Mouse (Mus musculus) G1E (cell line): ENCODE data around the gene Cog5. TPM values are rescaled to one million over a fixed set of nuclear protein-coding genes. Genes with fewer than 3 reads are reported as not detected.

Experiments used
- ATAC-seq: 2 replicates; pipeline ENCODE4 v1.8.0; 2016; ENCODE audit warnings: mild to moderate bottlenecking; ENCODE audit not compliant: insufficient number of reproducible peaks, poor library complexity, low FRiP score, severe bottlenecking; ENCODE audit errors: extremely low read depth
- DNase-seq: peaks from one replicate; pipeline ENCODE4 v3.0.0; 2012; ENCODE audit warnings: low spot score
- H3K27me3 ChIP-seq: 2 replicates; pipeline ENCODE4 v1.6.1; 2012; ENCODE audit warnings: mild to moderate bottlenecking, low read length, inconsistent platforms; ENCODE audit not compliant: insufficient read depth
- H3K36me3 ChIP-seq: replicated peaks from 2 replicates; pipeline ENCODE3; 2012; ENCODE audit warnings: mild to moderate bottlenecking, inconsistent platforms
- H3K4me1 ChIP-seq: 2 replicates; pipeline ENCODE4 v1.6.1; 2012; ENCODE audit warnings: low read depth, low read length, inconsistent platforms, mixed read lengths; ENCODE audit not compliant: insufficient read depth
- H3K4me3 ChIP-seq: 2 replicates; pipeline ENCODE4 v1.5.1; 2012; ENCODE audit warnings: low read depth, mild to moderate bottlenecking, inconsistent platforms, low read length, moderate library complexity, mixed read lengths
- H3K9me3 ChIP-seq: replicated peaks from 2 replicates; pipeline ENCODE4 v1.6.1; 2012; ENCODE audit warnings: inconsistent platforms
- CTCF ChIP-seq: IDR thresholded peaks from 2 replicates; pipeline ENCODE4 v1.5.1; 2012; ENCODE audit warnings: low read depth, low read length, inconsistent platforms, mixed read lengths
- GATA1 ChIP-seq: IDR thresholded peaks from 2 replicates; pipeline ENCODE4 v1.6.1; 2012; ENCODE audit warnings: borderline replicate concordance, low read length, inconsistent platforms, mixed read lengths
- GATA2 ChIP-seq: IDR thresholded peaks from 2 replicates; pipeline ENCODE4 v1.6.1; 2012; ENCODE audit warnings: low read depth, low read length, inconsistent platforms, borderline replicate concordance
- POLR2AphosphoS5 ChIP-seq: IDR thresholded peaks from 2 replicates; pipeline ENCODE4 v1.6.1; 2012; ENCODE audit warnings: low read depth, low read length, inconsistent platforms; ENCODE audit not compliant: insufficient replicate concordance
- TAL1 ChIP-seq: conservative IDR thresholded peaks from 2 replicates; pipeline ENCODE4 v1.6.1; 2012; ENCODE audit warnings: low read depth, low read length, inconsistent platforms, mixed read lengths
- polyA plus RNA-seq: library from polyadenylated mRNA; stranded (reverse); fragments of >175 nt; gene quantifications from 2 replicates; pipeline ENCODE4 v1.2.3, GENCODE M21; 2012
- total RNA-seq, 2 experiments: library from RNA; stranded (forward) in 1 of 2; stranded (reverse) in 1 of 2; fragments of 200-1000 nt in 1 of 2; fragments of >200 nt in 1 of 2; fragmentation: Nextera tagmentation in 1 of 2; gene quantifications; 2 replicates each; pipeline ENCODE4 v1.2.3; 2014 to 2017

Gene Cog5
- total and polyA plus RNA-seq, 3 experiments: 4.7 to 142 (median 101) TPM

DNA sequence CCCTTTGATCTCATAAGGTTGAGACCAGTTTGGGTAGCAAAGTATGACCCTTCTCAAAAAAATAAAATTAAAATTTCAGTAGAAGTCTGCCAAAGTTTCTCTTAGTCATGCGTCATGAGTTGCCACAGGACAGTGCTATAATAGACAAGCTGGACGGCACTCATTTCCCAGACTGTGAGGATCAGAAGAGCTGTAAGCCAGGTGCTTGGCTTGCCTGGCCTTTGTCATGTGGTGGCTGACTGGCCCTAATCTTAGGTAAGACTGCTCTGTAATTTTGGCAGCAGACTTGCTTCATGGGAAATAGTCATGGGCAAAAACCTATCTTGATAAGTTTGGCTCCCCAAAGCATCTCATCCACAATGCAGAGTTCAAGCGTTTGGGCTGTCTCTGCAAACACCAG, 191.4 kb downstream of the Cog5 start:
- Histone ChIP-seq H3K4me1 (no peaks in the 10 kb centered on the region), H3K4me3 (no peak overlapping the region), H3K27me3 (no peaks in the 10 kb centered on the region), H3K9me3 (no peaks in the 10 kb centered on the region), H3K36me3 (peaks cover 36% of the 10 kb centered on the region)
- ATAC-seq: no peak
- no peak for DNase-seq
- TF ChIP-seq GATA2: no peak
- no peak for TF ChIP-seq TAL1
- TF ChIP-seq POLR2AphosphoS5: no peak
- TF ChIP-seq CTCF: no peak
- TF ChIP-seq GATA1: no peak

DNA sequence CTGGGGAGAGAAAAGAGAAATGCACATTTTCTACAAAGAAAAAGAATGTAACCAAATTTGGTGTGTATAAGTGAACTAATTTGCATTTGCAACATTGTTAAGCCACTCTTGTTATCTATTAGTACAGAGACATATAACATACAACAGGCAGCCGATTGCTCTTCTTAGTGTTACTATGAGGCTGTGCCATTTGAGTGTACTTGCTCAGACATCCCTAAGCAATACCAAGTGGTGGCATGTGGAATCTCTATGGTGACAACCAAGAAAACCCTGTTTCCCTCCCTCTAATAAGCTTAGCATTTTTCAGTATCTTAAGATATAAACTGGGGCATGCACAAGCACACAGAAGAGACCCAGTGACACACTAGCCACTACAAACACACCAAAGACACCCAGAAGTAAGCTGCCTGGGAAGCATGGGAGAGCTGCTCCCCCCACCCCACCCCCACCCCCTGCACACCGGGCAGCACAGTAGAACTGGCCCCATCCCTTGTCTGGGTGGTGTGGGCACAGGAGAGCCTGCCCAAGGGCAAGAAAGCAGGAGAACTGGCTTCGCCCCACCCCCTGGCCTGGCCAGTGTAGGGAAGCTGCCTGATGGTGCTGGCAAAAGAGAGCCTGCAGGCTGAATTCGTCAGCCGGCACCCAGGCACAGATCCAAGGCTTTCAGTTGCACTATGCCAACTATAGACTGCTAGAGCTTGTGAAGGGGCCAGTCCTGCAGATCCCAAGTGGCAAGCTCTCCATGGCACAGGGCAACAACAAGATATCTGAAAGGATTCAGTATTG, 194.2 kb downstream of the Cog5 start:
- DNase-seq: no peak
- no peak for ATAC-seq
- Histone ChIP-seq H3K9me3 (no peaks in the 10 kb centered on the region), H3K4me3 (no peak overlapping the region), H3K27me3 (no peaks in the 10 kb centered on the region), H3K4me1 (no peaks in the 10 kb centered on the region), H3K36me3 (peaks cover 26% of the 10 kb centered on the region)
- no peak for TF ChIP-seq GATA1
- no peak for TF ChIP-seq CTCF
- TF ChIP-seq TAL1: no peak
- TF ChIP-seq POLR2AphosphoS5: no peak
- no peak for TF ChIP-seq GATA2

DNA sequence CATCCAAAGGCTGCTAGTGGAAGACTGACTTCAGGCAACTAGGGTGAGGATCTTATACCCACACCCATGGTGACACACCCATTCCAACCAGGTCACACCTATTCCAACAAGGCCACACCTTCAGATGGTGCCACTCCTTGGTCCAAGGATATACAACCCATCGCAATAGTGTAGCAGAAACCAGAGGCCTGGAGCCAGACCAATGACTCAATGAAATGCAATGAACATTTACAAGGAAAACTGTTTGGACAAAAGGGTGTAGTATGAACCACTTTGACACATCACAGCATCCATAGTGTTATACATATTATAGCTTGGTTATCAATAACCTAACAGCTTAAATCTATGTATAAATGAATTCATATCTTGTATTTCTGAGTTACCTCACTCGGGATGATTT, 194.9 kb downstream of the Cog5 start:
- TF ChIP-seq CTCF (no peak), GATA1 (no peak), POLR2AphosphoS5 (no peak), TAL1 (no peak), GATA2 (no peak)
- no peaks in the 10 kb centered on the region for H3K27me3 ChIP-seq
- peaks cover 27% of the 10 kb centered on the region for H3K36me3 ChIP-seq
- no peaks in the 10 kb centered on the region for H3K9me3 ChIP-seq
- no peak for ATAC-seq
- no peak for DNase-seq
- H3K4me3 ChIP-seq: no peak overlapping the region
- no peaks in the 10 kb centered on the region for H3K4me1 ChIP-seq

DNA sequence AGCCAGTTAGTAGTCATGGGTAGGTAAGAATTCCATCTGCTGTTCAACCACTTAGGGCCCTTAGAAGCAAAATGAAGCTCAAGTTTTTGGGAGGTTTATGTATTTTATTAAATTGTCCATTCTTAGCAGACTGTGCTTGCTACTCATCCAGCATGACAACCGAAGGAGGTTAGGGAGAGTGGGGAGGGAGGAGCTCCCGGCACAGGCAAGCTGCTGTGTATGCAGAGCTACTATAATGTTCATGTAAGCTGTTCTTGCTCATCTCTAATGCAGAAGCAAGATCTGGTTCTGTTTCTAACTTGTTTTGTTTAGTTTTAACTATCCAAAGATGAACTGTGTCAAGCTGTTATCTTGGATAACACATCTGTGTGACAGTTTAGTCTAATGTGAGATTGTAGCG, 199.4 kb downstream of the Cog5 start:
- no peak for TF ChIP-seq TAL1
- TF ChIP-seq POLR2AphosphoS5: no peak
- peaks cover 24% of the 10 kb centered on the region for H3K36me3 ChIP-seq
- H3K9me3 ChIP-seq: no peaks in the 10 kb centered on the region
- H3K4me1 ChIP-seq: no peaks in the 10 kb centered on the region
- no peaks in the 10 kb centered on the region for H3K27me3 ChIP-seq
- no peak overlapping the region for H3K4me3 ChIP-seq
- ATAC-seq (no peak), DNase-seq (no peak)

DNA sequence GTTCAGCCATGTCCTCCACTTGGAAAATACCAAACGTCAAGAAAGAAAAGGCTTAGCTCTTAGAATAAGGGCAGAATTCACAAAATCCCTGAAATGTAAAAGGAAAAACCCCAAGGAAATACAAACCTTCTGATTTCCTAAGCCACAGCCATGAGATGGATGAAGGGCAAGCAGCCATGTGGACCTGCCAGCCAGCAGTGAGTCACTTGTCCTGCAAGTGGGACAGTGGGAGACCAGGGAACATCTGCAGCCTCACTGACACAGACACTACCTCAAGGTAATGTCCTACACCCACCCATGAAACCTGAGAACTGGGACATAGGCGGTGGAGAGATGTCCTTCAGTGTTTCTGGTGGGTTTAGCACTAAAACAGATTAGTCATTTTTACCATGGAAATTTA, 200.1 kb downstream of the Cog5 start:
- no peak overlapping the region for H3K4me3 ChIP-seq
- H3K9me3 ChIP-seq: no peaks in the 10 kb centered on the region
- no peak for DNase-seq
- no peak for TF ChIP-seq CTCF
- no peak for TF ChIP-seq GATA1
- no peak for TF ChIP-seq TAL1
- no peak for TF ChIP-seq POLR2AphosphoS5
- no peak for TF ChIP-seq GATA2
- no peaks in the 10 kb centered on the region for H3K4me1 ChIP-seq
- no peak for ATAC-seq
- peaks cover 25% of the 10 kb centered on the region for H3K36me3 ChIP-seq
- no peaks in the 10 kb centered on the region for H3K27me3 ChIP-seq

DNA sequence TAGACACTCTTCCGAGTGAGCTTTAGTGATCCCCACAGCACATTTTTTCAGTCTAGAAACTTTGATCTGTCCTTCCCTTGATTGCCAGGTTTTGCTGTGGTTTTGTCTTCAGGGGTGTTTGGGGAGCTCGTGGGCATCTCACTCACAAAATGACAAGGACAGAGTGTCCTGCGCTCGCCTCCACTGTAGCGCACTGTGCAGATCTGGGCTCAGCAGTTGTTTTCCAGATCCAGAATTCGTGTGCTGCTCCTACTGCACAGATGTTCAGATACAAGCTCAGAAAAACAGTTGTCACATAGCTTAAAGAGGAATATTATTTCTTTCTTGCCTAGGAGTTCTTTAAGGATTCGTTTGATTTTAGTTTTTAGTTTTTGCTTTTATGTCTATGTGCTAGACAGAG, 203.1 kb downstream of the Cog5 start:
- no peak for DNase-seq
- no peak overlapping the region for H3K4me3 ChIP-seq
- ATAC-seq: no peak
- H3K9me3 ChIP-seq: no peaks in the 10 kb centered on the region
- no peaks in the 10 kb centered on the region for H3K27me3 ChIP-seq
- peaks cover 9% of the 10 kb centered on the region for H3K4me1 ChIP-seq
- H3K36me3 ChIP-seq: peaks cover 25% of the 10 kb centered on the region
- TF ChIP-seq GATA1 (no peak), CTCF (no peak), GATA2 (no peak), TAL1 (no peak), POLR2AphosphoS5 (no peak)
